Mouse (Mus musculus): ENCODE data around the gene Unc5cl. TPM values are rescaled to one million over a fixed set of nuclear protein-coding genes. Genes with fewer than 3 reads are reported as not detected.

Unc5cl gene
- polyA plus RNA-seq, 1 experiment from 2014 or later: 0.14 TPM

GRCm38 (mm10) chr17:48489466-48489865 lies 34.8 kb downstream of the Unc5cl start:
- WGBS: 88% methylated on average over 3 of the region's 3 CpGs
- no peaks in the 10 kb centered on the region for H3K36me3 ChIP-seq

GRCm38 (mm10) chr17:48492621-48493020 lies 37.9 kb downstream of the Unc5cl start:
- Histone ChIP-seq H3K4me3 (no peak overlapping the region), H3K4me1 (no peaks in the 10 kb centered on the region), H3K9ac (no peak overlapping the region), H3K27me3 (no peaks in the 10 kb centered on the region), H3K27ac (no peak overlapping the region), H3K9me3 (no peaks in the 10 kb centered on the region), H3K4me2 (no peak overlapping the region), H3K36me3 (no peaks in the 10 kb centered on the region)
- WGBS: 89% methylated on average over 8 of the region's 8 CpGs
- ATAC-seq (ENCODE audit: insufficient number of reproducible peaks, low FRiP score, low TSS enrichment, low read depth): no peak

More at GRCm38 (mm10) chr17:48489466-48489865, 34.8 kb downstream of the Unc5cl start:
- ATAC-seq (ENCODE audit: insufficient number of reproducible peaks, low FRiP score, low TSS enrichment, low read depth): no peak
- Histone ChIP-seq H3K27me3 (no peaks in the 10 kb centered on the region), H3K27ac (no peak overlapping the region), H3K4me2 (no peak overlapping the region), H3K9me3 (no peaks in the 10 kb centered on the region), H3K4me3 (no peak overlapping the region), H3K4me1 (no peaks in the 10 kb centered on the region), H3K9ac (no peak overlapping the region)

- Histone ChIP-seq H3K4me1 (no peaks in the 10 kb centered on the region), H3K4me2 (no peak overlapping the region), H3K9me3 (no peaks in the 10 kb centered on the region), H3K36me3 (no peaks in the 10 kb centered on the region), H3K27ac (no peak overlapping the region), H3K9ac (no peak overlapping the region), H3K27me3 (no peaks in the 10 kb centered on the region), H3K4me3 (no peak overlapping the region)
- no peak for ATAC-seq (ENCODE audit: insufficient number of reproducible peaks, low FRiP score, low TSS enrichment, low read depth)
- WGBS: 34% methylated on average over 7 of the region's 7 CpGs
Observed at GRCm38 (mm10) chr17:48493582-48493981, 38.9 kb downstream of the Unc5cl start.

GRCm38 (mm10) chr17:48493986-48494385 lies 39.3 kb downstream of the Unc5cl start:
- Histone ChIP-seq H3K36me3 (no peaks in the 10 kb centered on the region), H3K4me2 (no peak overlapping the region), H3K27me3 (no peaks in the 10 kb centered on the region), H3K4me1 (no peaks in the 10 kb centered on the region), H3K27ac (no peak overlapping the region), H3K9me3 (no peaks in the 10 kb centered on the region), H3K9ac (no peak overlapping the region), H3K4me3 (no peak overlapping the region)
- no peak for ATAC-seq (ENCODE audit: insufficient number of reproducible peaks, low FRiP score, low TSS enrichment, low read depth)
- WGBS: 45% methylated on average over 8 of the region's 8 CpGs

GRCm38 (mm10) chr17:48497986-48498385 lies 43.3 kb downstream of the Unc5cl start:
- Histone ChIP-seq H3K9ac (no peak overlapping the region), H3K4me1 (no peaks in the 10 kb centered on the region), H3K27me3 (no peaks in the 10 kb centered on the region), H3K9me3 (no peaks in the 10 kb centered on the region), H3K4me2 (no peak overlapping the region), H3K27ac (no peak overlapping the region), H3K4me3 (no peak overlapping the region), H3K36me3 (no peaks in the 10 kb centered on the region)
- no peak for ATAC-seq (ENCODE audit: insufficient number of reproducible peaks, low FRiP score, low TSS enrichment, low read depth)
- 74% methylated on average over 3 of the region's 3 CpGs for WGBS

GRCm38 (mm10) chr17:48500846-48501445 lies 46.2 kb downstream of the Unc5cl start:
- ATAC-seq (ENCODE audit: insufficient number of reproducible peaks, low FRiP score, low TSS enrichment, low read depth): no peak
- Histone ChIP-seq H3K4me1 (no peaks in the 10 kb centered on the region), H3K4me2 (no peak overlapping the region), H3K27me3 (no peaks in the 10 kb centered on the region), H3K27ac (no peak overlapping the region), H3K4me3 (no peak overlapping the region), H3K9ac (no peak overlapping the region), H3K9me3 (no peaks in the 10 kb centered on the region), H3K36me3 (no peaks in the 10 kb centered on the region)
- 70% methylated on average over 7 of the region's 7 CpGs for WGBS

- Histone ChIP-seq H3K4me2 (no peak overlapping the region), H3K4me1 (no peaks in the 10 kb centered on the region), H3K27ac (no peak overlapping the region), H3K4me3 (no peak overlapping the region), H3K36me3 (no peaks in the 10 kb centered on the region), H3K9me3 (no peaks in the 10 kb centered on the region), H3K9ac (no peak overlapping the region), H3K27me3 (no peaks in the 10 kb centered on the region)
- no peak for ATAC-seq (ENCODE audit: insufficient number of reproducible peaks, low FRiP score, low TSS enrichment, low read depth)
- WGBS: 21% methylated on average over 3 of the region's 3 CpGs
Observed at GRCm38 (mm10) chr17:48505006-48505405, 50.3 kb downstream of the Unc5cl start.

GRCm38 (mm10) chr17:48506986-48507385 lies 52.3 kb downstream of the Unc5cl start:
- Histone ChIP-seq H3K4me2 (no peak overlapping the region), H3K9me3 (no peaks in the 10 kb centered on the region), H3K27me3 (no peaks in the 10 kb centered on the region), H3K36me3 (no peaks in the 10 kb centered on the region), H3K4me1 (no peaks in the 10 kb centered on the region), H3K9ac (no peak overlapping the region), H3K4me3 (no peak overlapping the region), H3K27ac (no peak overlapping the region)
- 64% methylated on average over 4 of the region's 4 CpGs for WGBS
- ATAC-seq (ENCODE audit: insufficient number of reproducible peaks, low FRiP score, low TSS enrichment, low read depth): no peak

- WGBS: 68% methylated on average over 4 of the region's 4 CpGs
- H3K4me3 ChIP-seq: no peak overlapping the region
- H3K27ac ChIP-seq: no peak overlapping the region
- no peaks in the 10 kb centered on the region for H3K27me3 ChIP-seq
- no peaks in the 10 kb centered on the region for H3K9me3 ChIP-seq
- no peak for ATAC-seq (ENCODE audit: insufficient number of reproducible peaks, low FRiP score, low TSS enrichment, low read depth)
- H3K36me3 ChIP-seq: no peaks in the 10 kb centered on the region
- no peak overlapping the region for H3K4me2 ChIP-seq
- H3K9ac ChIP-seq: no peak overlapping the region
- peaks cover 3% of the 10 kb centered on the region; the same call in 1 of the 2 replicates for H3K4me1 ChIP-seq
Observed at GRCm38 (mm10) chr17:48509596-48509995, 54.9 kb downstream of the Unc5cl start.

- Histone ChIP-seq H3K27me3 (no peaks in the 10 kb centered on the region), H3K9me3 (no peaks in the 10 kb centered on the region), H3K4me2 (no peak overlapping the region), H3K9ac (no peak overlapping the region), H3K4me1 (peaks cover 3% of the 10 kb centered on the region; the same call in 1 of the 2 replicates), H3K27ac (no peak overlapping the region), H3K4me3 (no peak overlapping the region), H3K36me3 (no peaks in the 10 kb centered on the region)
- WGBS: 43% methylated on average over 18 of the region's 18 CpGs
- no peak for ATAC-seq (ENCODE audit: insufficient number of reproducible peaks, low FRiP score, low TSS enrichment, low read depth)
Observed at GRCm38 (mm10) chr17:48512614-48513281, 58.0 kb downstream of the Unc5cl start.

GRCm38 (mm10) chr17:48514613-48515012 lies 59.9 kb downstream of the Unc5cl start:
- H3K27me3 ChIP-seq: no peaks in the 10 kb centered on the region
- no peak overlapping the region for H3K27ac ChIP-seq
- WGBS: 35% methylated on average over 4 of the region's 4 CpGs
- H3K4me2 ChIP-seq: no peak overlapping the region
- H3K4me1 ChIP-seq: peaks cover 3% of the 10 kb centered on the region; the same call in 1 of the 2 replicates
- no peaks in the 10 kb centered on the region for H3K9me3 ChIP-seq
- no peak overlapping the region for H3K9ac ChIP-seq
- ATAC-seq (ENCODE audit: insufficient number of reproducible peaks, low FRiP score, low TSS enrichment, low read depth): no peak
- H3K36me3 ChIP-seq: no peaks in the 10 kb centered on the region
- H3K4me3 ChIP-seq: no peak overlapping the region

- no peak overlapping the region for H3K4me3 ChIP-seq
- no peaks in the 10 kb centered on the region for H3K27me3 ChIP-seq
- no peak overlapping the region for H3K27ac ChIP-seq
- WGBS: 89% methylated on average over 7 of the region's 7 CpGs
- H3K4me1 ChIP-seq: peaks cover 3% of the 10 kb centered on the region; the same call in 1 of the 2 replicates
- no peak overlapping the region for H3K4me2 ChIP-seq
- H3K9ac ChIP-seq: no peak overlapping the region
- no peaks in the 10 kb centered on the region for H3K36me3 ChIP-seq
- H3K9me3 ChIP-seq: no peaks in the 10 kb centered on the region
- ATAC-seq (ENCODE audit: insufficient number of reproducible peaks, low FRiP score, low TSS enrichment, low read depth): no peak
Observed at GRCm38 (mm10) chr17:48519046-48519445, 64.3 kb downstream of the Unc5cl start.

All from limb, embryonic 15.5 days (tissue).